Comparison of ENCODE assay signal across 16 mouse cellular contexts in the genomic region with DNA sequence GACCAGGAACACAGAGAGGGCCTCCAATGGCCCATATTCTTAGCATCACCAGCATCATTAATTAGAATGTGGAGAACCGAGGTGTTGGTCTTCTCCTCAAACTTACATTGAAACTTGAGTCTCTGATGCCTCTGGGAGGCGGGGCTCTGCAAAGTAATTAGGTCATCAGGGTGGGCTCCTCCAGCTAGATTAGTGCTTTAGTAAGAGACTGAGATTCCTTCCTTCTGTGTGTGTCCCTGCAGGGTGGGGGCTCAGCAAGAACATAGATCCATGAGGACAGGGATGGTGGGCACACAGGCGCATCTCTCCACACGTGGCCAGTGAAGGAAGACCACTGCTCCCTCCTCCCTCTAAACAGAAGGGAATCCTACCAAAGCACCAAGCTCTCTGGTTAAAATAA.
"Had no signal": no experiment of that assay in that cellular context is flagged by ENCODE, and none has a peak within 500 bp of the region (broad histone marks: within the 10 kb centered on the region; RNA-seq: fewer than 3 reads in every experiment).

No protein-coding gene starts in this region.

- H3K27ac ChIP-seq: neural tube, embryonic 12.5 days; neural tube, embryonic 13.5 days; neural tube, embryonic 15.5 days; stomach, embryonic 15.5 days; stomach, postnatal 0 days had no signal

- DNase-seq: right cerebral cortex, adult 18-20 months; right cerebral cortex, postnatal 14 days; right cerebral cortex, postnatal 25 days; right cerebral cortex, postnatal 4 days; spleen, adult 18-20 months; thymus, adult 18-20 months; thymus, adult 2 months; thymus, postnatal 14 days; thymus, postnatal 25 days; thymus, postnatal 36 days; thymus, postnatal 4 days had no signal

- H3K9me3 ChIP-seq: neural tube, embryonic 12.5 days; neural tube, embryonic 13.5 days; neural tube, embryonic 15.5 days; stomach, embryonic 15.5 days had no signal

- H3K4me3 ChIP-seq: neural tube, embryonic 12.5 days; neural tube, embryonic 13.5 days; neural tube, embryonic 15.5 days; stomach, embryonic 15.5 days had no signal

- H3K27me3 ChIP-seq: neural tube, embryonic 12.5 days; neural tube, embryonic 13.5 days; neural tube, embryonic 15.5 days; stomach, embryonic 15.5 days had no signal

- H3K36me3 ChIP-seq: neural tube, embryonic 12.5 days; neural tube, embryonic 13.5 days; neural tube, embryonic 15.5 days; stomach, embryonic 15.5 days had no signal
